Mouse (Mus musculus): ENCODE measurements around the gene Uggt2. TPM values are rescaled to one million over a fixed set of nuclear protein-coding genes. Genes with fewer than 3 reads are reported as not detected.
"Not testable (repeated sequence)": the region's sequence is repeated elsewhere in the genome, so short reads cannot be mapped to it uniquely, and the experiment has no call there.

Gene Uggt2
- total RNA-seq, 2 experiments from 2014 or later, result 7.1 to 7.5 TPM

GRCm38 (mm10) chr14:118987523-118988496 is 111.4 kb downstream of the Uggt2 start:
- Histone ChIP-seq H3K4me3 (no peak overlapping the region), H3K27ac (no peak overlapping the region)
- DNase-seq, result no peak
- TF ChIP-seq CTCF (IDR thresholded peaks at IDR 0.05), result no peak
- intact Hi-C loops (cut with DNase I), result loop anchor here (1.0 to 10.0 kb wide), 3 partner anchors 39 to 1074 kb away; no protein-coding TSS in a partner anchor

GRCm38 (mm10) chr14:118986653-118987522 is 112.3 kb downstream of the Uggt2 start:
- TF ChIP-seq CTCF (IDR thresholded peaks at IDR 0.05), result peak; percentile 95
- peak; percentile 72 for DNase-seq
- Histone ChIP-seq H3K4me3 (no peak overlapping the region), H3K27ac (no peak overlapping the region)
- intact Hi-C loops (cut with DNase I), result loop anchor here (1.0 to 10.0 kb wide), 3 partner anchors 40 to 1075 kb away; no protein-coding TSS in a partner anchor

GRCm38 (mm10) chr14:118984161-118984560 is 115.1 kb downstream of the Uggt2 start:
- intact Hi-C loops (cut with DNase I), result loop anchor here (10.0 kb wide), 1 partner anchor 69 kb away; no protein-coding TSS in a partner anchor
- H3K27ac ChIP-seq, result no peak overlapping the region
- TF ChIP-seq CTCF (IDR thresholded peaks at IDR 0.05), result no peak
- DNase-seq, result no peak
- no peak overlapping the region for H3K4me3 ChIP-seq

- Histone ChIP-seq H3K4me3 (no peak overlapping the region), H3K27ac (no peak overlapping the region)
- no peak for DNase-seq
- TF ChIP-seq CTCF (IDR thresholded peaks at IDR 0.05), result no peak
- intact Hi-C loops (cut with DNase I), result loop anchor here (10.0 kb wide), 1 partner anchor 69 kb away; no protein-coding TSS in a partner anchor
Measured at GRCm38 (mm10) chr14:118983396-118983795, 115.8 kb downstream of the Uggt2 start.

GRCm38 (mm10) chr14:118982429-118983045 is 116.7 kb downstream of the Uggt2 start:
- peak overlapping the region; percentile 48; the same call in 1 of the 2 replicates for H3K27ac ChIP-seq
- intact Hi-C loops (cut with DNase I), result loop anchor here (10.0 kb wide), 1 partner anchor 68 kb away; no protein-coding TSS in a partner anchor
- not testable (repeated sequence) for DNase-seq, H3K4me3 ChIP-seq

- H3K4me3 ChIP-seq, DNase-seq, H3K27ac ChIP-seq: not testable (repeated sequence)
- intact Hi-C loops (cut with DNase I), result loop anchor here (10.0 kb wide), 1 partner anchor 67 kb away; no protein-coding TSS in a partner anchor
Measured at GRCm38 (mm10) chr14:118981711-118982428, 117.4 kb downstream of the Uggt2 start.

GRCm38 (mm10) chr14:118980890-118981289 is 118.3 kb downstream of the Uggt2 start:
- Histone ChIP-seq H3K4me3 (no peak overlapping the region), H3K27ac (no peak overlapping the region)
- DNase-seq, result no peak
- no peak for TF ChIP-seq CTCF (IDR thresholded peaks at IDR 0.05)
- intact Hi-C loops (cut with DNase I), result loop anchor here (10.0 kb wide), 1 partner anchor 66 kb away; no protein-coding TSS in a partner anchor

GRCm38 (mm10) chr14:118980358-118980757 is 118.9 kb downstream of the Uggt2 start:
- no peak overlapping the region for H3K27ac ChIP-seq
- H3K4me3 ChIP-seq, result no peak overlapping the region
- TF ChIP-seq CTCF (IDR thresholded peaks at IDR 0.05), result no peak
- no peak for DNase-seq
- intact Hi-C loops (cut with DNase I), result loop anchor here (10.0 kb wide), 1 partner anchor 66 kb away; no protein-coding TSS in a partner anchor

GRCm38 (mm10) chr14:118979571-118980325 is 119.5 kb downstream of the Uggt2 start:
- no peak overlapping the region for H3K4me3 ChIP-seq
- intact Hi-C loops (cut with DNase I), result loop anchor here (10.0 kb wide), 1 partner anchor 65 kb away; no protein-coding TSS in a partner anchor
- no peak overlapping the region for H3K27ac ChIP-seq
- DNase-seq, result no peak
- no peak for TF ChIP-seq CTCF (IDR thresholded peaks at IDR 0.05)

GRCm38 (mm10) chr14:118977136-118977816 is 122.0 kb downstream of the Uggt2 start:
- Histone ChIP-seq H3K4me3 (no peak overlapping the region), H3K27ac (no peak overlapping the region)
- DNase-seq, result no peak
- TF ChIP-seq CTCF (IDR thresholded peaks at IDR 0.05), result no peak
- intact Hi-C loops (cut with DNase I), result no loop called here
